Mouse (Mus musculus): Measurements from ENCODE around the gene Fcrl6. TPM values are rescaled to one million over a fixed set of nuclear protein-coding genes. Genes with fewer than 3 reads are reported as not detected.

Fcrl6 gene
- polyA plus RNA-seq (2017; shearing (Covaris generic)) = not detected

DNA sequence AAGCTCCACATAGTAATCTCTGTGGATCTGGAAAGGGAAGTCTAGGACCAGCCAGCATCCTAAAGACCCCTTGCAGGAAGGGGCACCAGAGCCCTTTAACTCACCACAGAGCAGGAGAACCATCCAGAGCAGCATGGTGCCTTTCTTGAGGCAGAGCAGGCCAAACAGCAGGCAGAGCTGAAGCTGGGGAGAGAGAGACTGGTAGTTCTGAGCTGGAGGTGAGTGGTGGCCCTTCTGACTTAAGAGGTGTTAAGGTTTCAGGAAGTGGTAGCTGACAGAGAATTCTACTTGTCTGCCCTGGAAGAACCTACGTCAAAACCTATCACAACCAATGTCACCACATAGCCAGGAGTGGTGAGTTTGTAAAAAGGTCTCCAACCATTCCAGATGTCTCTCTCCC is at the start of gene Fcrl6:
Gene Fcrl6, minus strand, starts transcription at position 226 of the 400 bp plus-strand sequence.

DNA sequence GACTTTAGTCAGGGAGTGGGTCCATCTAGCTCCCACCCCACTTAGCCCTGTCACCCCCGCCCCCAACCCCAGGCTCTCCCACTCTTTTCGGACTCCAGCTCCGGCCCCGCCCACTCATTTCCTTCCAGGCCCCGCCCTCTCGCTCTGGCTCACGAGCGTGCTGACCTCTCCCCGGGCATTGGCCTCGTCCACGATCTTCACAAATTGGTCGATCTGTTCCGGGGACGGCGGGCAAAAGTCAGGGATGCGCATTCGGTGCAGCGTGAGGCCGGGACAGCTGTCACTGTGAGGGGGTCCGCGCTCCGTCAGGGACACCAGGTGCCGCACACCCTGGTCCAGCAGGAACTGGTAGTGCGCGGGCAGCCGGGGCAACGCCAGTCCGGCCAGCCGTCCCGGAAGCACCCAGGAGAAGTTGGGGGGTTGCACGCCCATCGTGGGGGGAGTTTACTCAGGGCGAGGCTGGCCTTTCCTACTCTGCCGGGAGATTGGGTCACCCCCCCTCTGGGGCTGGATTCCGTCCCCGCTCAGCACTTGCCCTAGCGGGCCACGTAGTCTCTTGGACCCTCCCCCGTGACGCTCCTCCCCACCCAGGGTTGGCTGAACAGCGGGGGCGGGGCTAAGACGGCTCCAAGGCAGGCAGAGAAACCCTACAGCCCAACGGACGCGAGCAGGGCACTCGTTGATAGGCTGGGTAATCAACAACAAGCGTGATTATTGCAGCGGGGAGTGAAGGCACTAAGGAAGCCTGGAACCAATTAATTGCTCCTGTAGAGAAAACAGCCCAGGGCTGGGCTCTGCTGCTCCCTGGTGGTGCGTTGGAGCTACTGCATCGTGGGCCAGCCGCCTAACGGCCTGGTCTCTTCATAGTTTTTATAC is 30.3 kb upstream of the Fcrl6 start, which contains the start of gene Dusp23:
Gene Dusp23, minus strand, starts transcription at position 512 of the 876 bp plus-strand sequence.

DNA sequence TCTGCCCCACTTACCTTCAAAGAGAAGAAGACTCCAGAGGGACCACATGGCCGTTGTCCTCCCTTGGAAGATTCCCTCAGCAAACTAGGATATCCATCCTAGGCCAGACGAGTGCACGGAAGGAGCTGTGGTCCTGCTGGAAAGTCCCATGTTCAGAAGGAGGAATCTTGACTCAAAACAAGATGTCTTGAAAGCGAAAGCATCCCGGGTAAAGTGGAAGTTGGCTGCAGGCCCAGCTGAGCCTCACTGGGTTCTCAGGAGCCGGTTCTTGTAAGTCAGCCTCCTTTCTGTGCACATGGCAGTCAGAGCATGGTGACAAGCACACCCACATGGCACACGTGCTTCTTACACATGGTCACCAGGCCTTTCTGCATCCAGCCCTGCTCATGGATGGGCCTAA is 12.0 kb downstream of the Fcrl6 start, which contains the start of gene Slamf8:
Gene Slamf8, minus strand, starts transcription at position 184 of the 400 bp plus-strand sequence.

DNA sequence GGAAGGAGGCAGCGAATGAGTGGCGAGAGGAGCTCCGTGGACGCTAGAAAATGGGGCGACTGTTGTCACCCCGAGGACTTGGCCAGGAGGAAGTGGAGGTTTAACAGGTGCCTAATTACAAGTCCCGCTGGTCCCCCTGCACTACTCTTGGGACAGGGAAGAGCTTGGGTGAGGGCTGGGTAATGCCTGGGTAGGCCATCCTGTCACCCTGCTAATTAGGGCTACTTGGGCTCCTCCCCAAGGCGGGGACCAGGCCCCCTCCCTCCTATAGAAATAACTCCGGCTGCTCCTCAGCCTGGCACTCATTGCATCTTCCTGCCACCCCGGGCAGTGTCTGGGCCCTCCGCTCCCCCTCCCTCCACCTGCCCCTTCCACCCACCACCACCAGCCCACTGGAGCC is 46.7 kb downstream of the Fcrl6 start, which contains the start of gene Vsig8:
Gene Vsig8, plus strand, starts transcription at position 301 of the 400 bp plus-strand sequence.

Other genes starting within 250 kb of the Fcrl6 start
- 9.4 TPM for gene Pigm, start 226.0 kb downstream of the Fcrl6 start, polyA plus RNA-seq (2017; shearing (Covaris generic))
- not detected for gene Slamf9, start 127.2 kb downstream of the Fcrl6 start, polyA plus RNA-seq (2017; shearing (Covaris generic))
- gene Igsf9, start 120.8 kb downstream of the Fcrl6 start, polyA plus RNA-seq (2017; shearing (Covaris generic)) = 2.0 TPM
- 262 TPM for gene Tagln2, start 102.5 kb downstream of the Fcrl6 start, polyA plus RNA-seq (2017; shearing (Covaris generic))
- 0.07 TPM for gene Cfap45, start 81.8 kb downstream of the Fcrl6 start, polyA plus RNA-seq (2017; shearing (Covaris generic))
- gene Vsig8, start 46.6 kb downstream of the Fcrl6 start, polyA plus RNA-seq (2017; shearing (Covaris generic)) = not detected
- 0.18 TPM for gene Slamf8, start 12.0 kb downstream of the Fcrl6 start, polyA plus RNA-seq (2017; shearing (Covaris generic))
- gene Dusp23, start 30.4 kb upstream of the Fcrl6 start, polyA plus RNA-seq (2017; shearing (Covaris generic)) = 4.9 TPM
- gene Crp, start 95.5 kb upstream of the Fcrl6 start, polyA plus RNA-seq (2017; shearing (Covaris generic)) = not detected

All from CD4-positive, CD25-positive, alpha-beta regulatory T cell (primary cell).